Mouse (Mus musculus): ENCODE results near the gene Gp1bb. TPM values are rescaled to one million over a fixed set of nuclear protein-coding genes. Genes with fewer than 3 reads are reported as not detected.

Gene Gp1bb
- total and polyA plus RNA-seq, 3 experiments, result 0.86 to 5.6 (median 3.5) TPM

GRCm38 (mm10) chr16:18588738-18589055 is 33.5 kb downstream of the Gp1bb start:
- no peaks in the 10 kb centered on the region for H3K36me3 ChIP-seq (ENCODE audit: control insufficient read depth, insufficient read depth, low read length)
- H3K4me3 ChIP-seq, result no peak overlapping the region
- WGBS, result 37% methylated on average over 31 of the region's 31 CpGs
- H3K27me3 ChIP-seq (ENCODE audit: control insufficient read depth, insufficient read depth, low read length), result peaks cover 31% of the 10 kb centered on the region
- H3K9ac ChIP-seq (ENCODE audit: low read depth, low read length), result no peak overlapping the region
- DNase-seq, result no peak
- intact Hi-C loops (cut with DNase I), result no loop called here
- no peaks in the 10 kb centered on the region; the same call in 1 of the 2 replicates for H3K4me1 ChIP-seq (ENCODE audit: control insufficient read depth, insufficient read depth, low read length)
- no peaks in the 10 kb centered on the region for H3K79me2 ChIP-seq (replicated peaks; ENCODE audit: control insufficient read depth, insufficient read depth, low read length)
- no peak overlapping the region for H3K27ac ChIP-seq
- TF ChIP-seq CTCF (IDR thresholded peaks at IDR 0.05), result no peak
- TF ChIP-seq POLR2A (IDR thresholded peaks at IDR 0.05; ENCODE audit: insufficient read depth, low read depth, low read length), result no peak
- TF ChIP-seq EP300 (IDR thresholded peaks at IDR 0.05; ENCODE audit: insufficient read depth, low read depth, low read length), result no peak

GRCm38 (mm10) chr16:18587847-18588737 is 34.1 kb downstream of the Gp1bb start:
- intact Hi-C loops (cut with DNase I), result no loop called here
- Histone ChIP-seq H3K4me1 (ENCODE audit: control insufficient read depth, insufficient read depth, low read length) (no peaks in the 10 kb centered on the region; the same call in 1 of the 2 replicates), H3K36me3 (ENCODE audit: control insufficient read depth, insufficient read depth, low read length) (no peaks in the 10 kb centered on the region), H3K4me3 (no peak overlapping the region), H3K27me3 (ENCODE audit: control insufficient read depth, insufficient read depth, low read length) (peaks cover 31% of the 10 kb centered on the region), H3K9ac (ENCODE audit: low read depth, low read length) (no peak overlapping the region), H3K27ac (no peak overlapping the region), H3K79me2 (replicated peaks; ENCODE audit: control insufficient read depth, insufficient read depth, low read length) (no peaks in the 10 kb centered on the region)
- DNase-seq, result no peak
- 13% methylated on average over 57 of the region's 57 CpGs for WGBS
- TF ChIP-seq POLR2A (IDR thresholded peaks at IDR 0.05; ENCODE audit: insufficient read depth, low read depth, low read length), result no peak
- TF ChIP-seq EP300 (IDR thresholded peaks at IDR 0.05; ENCODE audit: insufficient read depth, low read depth, low read length), result no peak
- no peak for TF ChIP-seq CTCF (IDR thresholded peaks at IDR 0.05)

- WGBS, result 7% methylated on average over 32 of the region's 62 CpGs
- H3K79me2 ChIP-seq (replicated peaks; ENCODE audit: control insufficient read depth, insufficient read depth, low read length), result no peaks in the 10 kb centered on the region
- no peak overlapping the region for H3K27ac ChIP-seq
- H3K4me1 ChIP-seq (ENCODE audit: control insufficient read depth, insufficient read depth, low read length), result no peaks in the 10 kb centered on the region; the same call in 1 of the 2 replicates
- no peak for TF ChIP-seq CTCF (IDR thresholded peaks at IDR 0.05)
- TF ChIP-seq EP300 (IDR thresholded peaks at IDR 0.05; ENCODE audit: insufficient read depth, low read depth, low read length), result no peak
- no peak for TF ChIP-seq POLR2A (IDR thresholded peaks at IDR 0.05; ENCODE audit: insufficient read depth, low read depth, low read length)
- intact Hi-C loops (cut with DNase I), result no loop called here
- no peak for DNase-seq
- H3K9ac ChIP-seq (ENCODE audit: low read depth, low read length), result peak overlapping the region; percentile 49
- H3K36me3 ChIP-seq (ENCODE audit: control insufficient read depth, insufficient read depth, low read length), result no peaks in the 10 kb centered on the region
- peaks cover 41% of the 10 kb centered on the region for H3K27me3 ChIP-seq (ENCODE audit: control insufficient read depth, insufficient read depth, low read length)
- peak overlapping the region; percentile 35; the same call in 1 of the 2 replicates for H3K4me3 ChIP-seq
These were observed 35.2 kb downstream of the Gp1bb start for GRCm38 (mm10) chr16:18586906-18587546.

DNA sequence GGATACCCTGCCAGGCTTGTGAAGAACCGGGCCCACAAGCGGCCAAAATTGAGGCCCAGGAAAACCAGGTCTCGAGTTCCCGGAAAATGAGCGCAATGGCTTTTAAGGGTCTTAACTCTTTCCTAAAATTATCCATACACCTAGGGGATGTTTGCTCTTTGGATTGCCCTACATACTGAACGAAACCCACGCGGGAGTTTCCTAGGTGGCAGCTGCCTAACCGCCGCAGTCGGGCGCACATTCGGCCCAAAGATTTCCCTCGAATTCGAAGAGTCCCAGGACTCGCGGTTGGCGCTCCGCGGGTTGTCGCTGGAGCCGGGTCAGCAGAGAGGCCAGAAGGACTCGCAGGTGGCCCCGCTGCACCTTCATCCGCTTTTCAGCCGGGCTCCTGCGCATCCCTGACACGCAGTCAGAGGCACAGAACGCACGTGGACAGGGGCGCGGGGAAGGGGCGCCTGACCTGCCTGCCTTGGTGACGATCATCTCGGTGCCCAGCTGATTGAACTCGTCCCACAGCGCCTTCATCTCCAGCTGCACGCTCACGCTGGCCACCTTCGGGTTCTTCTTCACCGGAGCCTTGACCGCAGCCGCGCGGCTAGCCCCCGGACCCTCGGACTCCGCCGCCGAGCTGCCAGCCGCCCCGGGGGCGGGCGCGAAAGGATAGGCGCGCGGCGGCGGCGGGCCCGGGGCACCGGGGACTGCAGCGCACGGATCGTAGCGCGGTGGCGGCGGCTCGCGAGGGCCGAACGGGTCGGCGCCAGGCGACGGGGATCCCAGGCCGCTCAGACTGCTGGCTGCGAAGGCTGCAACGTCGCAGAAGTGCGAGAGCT is 35.9 kb downstream of the Gp1bb start:
- 11% methylated on average over 82 of the region's 83 CpGs for WGBS
- no peak for TF ChIP-seq EP300 (IDR thresholded peaks at IDR 0.05; ENCODE audit: insufficient read depth, low read depth, low read length)
- Histone ChIP-seq H3K27ac (no peak overlapping the region), H3K27me3 (ENCODE audit: control insufficient read depth, insufficient read depth, low read length) (peaks cover 41% of the 10 kb centered on the region), H3K4me1 (ENCODE audit: control insufficient read depth, insufficient read depth, low read length) (no peaks in the 10 kb centered on the region), H3K9ac (ENCODE audit: low read depth, low read length) (peak overlapping the region; percentile 49), H3K36me3 (ENCODE audit: control insufficient read depth, insufficient read depth, low read length) (no peaks in the 10 kb centered on the region), H3K4me3 (peak overlapping the region; percentile 35; the same call in 1 of the 2 replicates), H3K79me2 (replicated peaks; ENCODE audit: control insufficient read depth, insufficient read depth, low read length) (no peaks in the 10 kb centered on the region)
- intact Hi-C loops (cut with DNase I), result no loop called here
- no peak for DNase-seq

DNA sequence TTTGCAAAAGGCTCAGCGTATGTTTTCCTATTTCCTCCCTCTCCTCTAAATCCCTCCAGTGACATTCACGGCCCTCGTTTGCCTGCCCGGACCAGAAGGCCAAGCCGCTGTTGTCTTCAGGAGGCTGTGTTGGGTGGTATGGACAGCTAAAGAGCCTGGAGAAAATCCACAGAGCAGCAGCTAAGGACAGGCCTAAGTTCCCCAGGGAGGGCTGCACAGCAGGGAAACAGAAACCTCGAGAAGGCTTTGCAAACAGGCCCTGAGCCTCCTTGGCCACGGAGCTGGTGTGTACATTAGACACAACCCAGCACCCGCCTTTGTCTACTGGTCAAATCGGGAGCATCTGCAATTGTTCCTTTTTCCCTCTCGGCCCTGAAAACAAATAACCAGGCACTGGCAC is 36.5 kb downstream of the Gp1bb start:
- intact Hi-C loops (cut with DNase I), result no loop called here
- Histone ChIP-seq H3K4me3 (no peak overlapping the region), H3K79me2 (replicated peaks; ENCODE audit: control insufficient read depth, insufficient read depth, low read length) (no peaks in the 10 kb centered on the region), H3K4me1 (ENCODE audit: control insufficient read depth, insufficient read depth, low read length) (peaks cover 2% of the 10 kb centered on the region; the same call in 1 of the 2 replicates), H3K36me3 (ENCODE audit: control insufficient read depth, insufficient read depth, low read length) (no peaks in the 10 kb centered on the region), H3K9ac (ENCODE audit: low read depth, low read length) (no peak overlapping the region), H3K27ac (no peak overlapping the region), H3K27me3 (ENCODE audit: control insufficient read depth, insufficient read depth, low read length) (peaks cover 43% of the 10 kb centered on the region)
- WGBS, result 63% methylated on average over 10 of the region's 10 CpGs
- TF ChIP-seq EP300 (IDR thresholded peaks at IDR 0.05; ENCODE audit: insufficient read depth, low read depth, low read length), result no peak
- no peak for DNase-seq
